Mouse (Mus musculus) kidney, postnatal 36 days (tissue): ENCODE measurements around the gene Ifit1bl1.
"Not testable (repeated sequence)": the region's sequence is repeated elsewhere in the genome, so short reads cannot be mapped to it uniquely, and the experiment has no call there.

Experiments used
- DNase-seq, 2 experiments: peaks; one replicate each; pipeline ENCODE4 v3.0.0; 2021 to 2022; ENCODE audit warnings: mixed read lengths in 2 of 2

Gene Ifit1bl1

GRCm38 (mm10) chr19:34587898-34588692 lies 13.7 kb downstream of the Ifit1bl1 start:
- DNase-seq = peak; percentile 15 to 21

- DNase-seq = not testable (repeated sequence)
Measured at GRCm38 (mm10) chr19:34585740-34586458, 15.9 kb downstream of the Ifit1bl1 start.

- DNase-seq = peak; percentile 59 to 63
Measured at GRCm38 (mm10) chr19:34583126-34583766, 18.5 kb downstream of the Ifit1bl1 start, which contains the start of gene Ifit3. Gene Ifit3 (plus strand): TSS chr19:34583531.

GRCm38 (mm10) chr19:34582696-34583095 lies 19.1 kb downstream of the Ifit1bl1 start:
- not testable (repeated sequence) for DNase-seq

- DNase-seq = no peak
Measured at GRCm38 (mm10) chr19:34577121-34577520, 24.6 kb downstream of the Ifit1bl1 start.

GRCm38 (mm10) chr19:34573650-34574049 lies 28.1 kb downstream of the Ifit1bl1 start:
- no peak for DNase-seq

GRCm38 (mm10) chr19:34571080-34571479 lies 30.7 kb downstream of the Ifit1bl1 start:
- DNase-seq = no peak

GRCm38 (mm10) chr19:34569896-34570476 lies 31.8 kb downstream of the Ifit1bl1 start:
- peak; percentile 32 to 53 for DNase-seq

GRCm38 (mm10) chr19:34568988-34569895 lies 32.5 kb downstream of the Ifit1bl1 start:
- peak; percentile 47 to 60 for DNase-seq

GRCm38 (mm10) chr19:34566178-34566784 lies 35.5 kb downstream of the Ifit1bl1 start:
- no peak for DNase-seq

- DNase-seq = no peak
Measured at GRCm38 (mm10) chr19:34562556-34562955, 39.2 kb downstream of the Ifit1bl1 start.

GRCm38 (mm10) chr19:34556621-34557020 lies 45.1 kb downstream of the Ifit1bl1 start:
- DNase-seq = peak; percentile 32 to 35

- no peak for DNase-seq
Measured at GRCm38 (mm10) chr19:34554061-34554460, 47.7 kb downstream of the Ifit1bl1 start.

GRCm38 (mm10) chr19:34553522-34553921 lies 48.2 kb downstream of the Ifit1bl1 start:
- no peak for DNase-seq

- DNase-seq = peak; percentile 13 to 32
Measured at GRCm38 (mm10) chr19:34553021-34553420, 48.7 kb downstream of the Ifit1bl1 start.

GRCm38 (mm10) chr19:34551981-34552380 lies 49.8 kb downstream of the Ifit1bl1 start:
- DNase-seq = peak; percentile 44 to 78

- DNase-seq = peak; percentile 83 to 84
Measured at GRCm38 (mm10) chr19:34550534-34551223, 51.1 kb downstream of the Ifit1bl1 start, which contains the start of gene Ifit2. Gene Ifit2 (plus strand): TSS chr19:34550694.

GRCm38 (mm10) chr19:34550205-34550533 lies 51.6 kb downstream of the Ifit1bl1 start:
- DNase-seq = no peak

GRCm38 (mm10) chr19:34547976-34548375 lies 53.8 kb downstream of the Ifit1bl1 start:
- peak; percentile 87 to 94 for DNase-seq

GRCm38 (mm10) chr19:34546211-34546610 lies 55.5 kb downstream of the Ifit1bl1 start:
- no peak for DNase-seq
